Mouse (Mus musculus) midbrain, embryonic 11.5 days (tissue): ENCODE measurements around the gene Serpinb6b. TPM values are rescaled to one million over a fixed set of nuclear protein-coding genes. Genes with fewer than 3 reads are reported as not detected.

Experiments used
- ATAC-seq: fragments of 200-750 bp; cut with Nextera tagmentation; 2 replicates; pipeline ENCODE4 v1.8.0; 2017; ENCODE audit warnings: moderate TSS enrichment, moderate library complexity; ENCODE audit not compliant: low FRiP score
- DNase-seq: peaks from one replicate; pipeline ENCODE4 v3.0.0; 2015; ENCODE audit warnings: low spot score; ENCODE audit errors: missing footprints
- H3K27ac ChIP-seq: fragments of 300-500 bp; sonication (generic); 2 replicates; pipeline ENCODE4 v1.5.1; 2014; ENCODE audit warnings: low read depth, low read length
- H3K27me3 ChIP-seq: fragments of 300-500 bp; sonication (generic); 2 replicates; pipeline ENCODE4 v1.6.1; 2014; ENCODE audit warnings: mild to moderate bottlenecking, low read length, moderate library complexity, mixed read lengths; ENCODE audit not compliant: control insufficient read depth, insufficient read depth
- H3K36me3 ChIP-seq: fragments of 300-500 bp; sonication (generic); 2 replicates; pipeline ENCODE4 v1.6.1; 2014; ENCODE audit warnings: mild to moderate bottlenecking, low read length, moderate library complexity, mixed read lengths; ENCODE audit not compliant: control insufficient read depth, insufficient read depth
- H3K4me1 ChIP-seq: fragments of 300-500 bp; sonication (generic); 2 replicates; pipeline ENCODE4 v1.6.1; 2014; ENCODE audit warnings: low read length; ENCODE audit not compliant: control insufficient read depth, insufficient read depth
- H3K4me2 ChIP-seq: fragments of 300-500 bp; sonication (generic); 2 replicates; pipeline ENCODE4 v1.6.1; 2014; ENCODE audit warnings: mild to moderate bottlenecking, moderate library complexity
- H3K4me3 ChIP-seq: fragments of 300-500 bp; sonication (generic); 2 replicates; pipeline ENCODE4 v1.5.1; 2014; ENCODE audit warnings: low read depth, low read length
- H3K9ac ChIP-seq: fragments of 300-500 bp; sonication (generic); 2 replicates; pipeline ENCODE4 v1.6.1; 2014; ENCODE audit warnings: low read length
- H3K9me3 ChIP-seq: fragments of 300-500 bp; sonication (generic); 2 replicates; pipeline ENCODE4 v1.6.1; 2016; ENCODE audit warnings: low read length; ENCODE audit not compliant: control insufficient read depth
- WGBS: fragments of 180-500 bp; shearing (Covaris S2); extraction: QIAGEN DNeasy Blood & Tissue Kit; methylation state at CpG from one replicate; pipeline ENCODE4 v1.1.7; 2014; 5-methylcytosine and 5-hydroxymethylcytosine counted together
- polyA plus RNA-seq: library from polyadenylated mRNA; unstranded; fragments of >200 nt; fragmentation: Nextera tagmentation; extraction: Ambion mirVana; gene quantifications from 2 replicates; pipeline ENCODE4 v1.2.1, GENCODE M21; 2014

Gene Serpinb6b
- polyA plus RNA-seq, 1 experiment from 2014 or later: 0.83 TPM

DNA sequence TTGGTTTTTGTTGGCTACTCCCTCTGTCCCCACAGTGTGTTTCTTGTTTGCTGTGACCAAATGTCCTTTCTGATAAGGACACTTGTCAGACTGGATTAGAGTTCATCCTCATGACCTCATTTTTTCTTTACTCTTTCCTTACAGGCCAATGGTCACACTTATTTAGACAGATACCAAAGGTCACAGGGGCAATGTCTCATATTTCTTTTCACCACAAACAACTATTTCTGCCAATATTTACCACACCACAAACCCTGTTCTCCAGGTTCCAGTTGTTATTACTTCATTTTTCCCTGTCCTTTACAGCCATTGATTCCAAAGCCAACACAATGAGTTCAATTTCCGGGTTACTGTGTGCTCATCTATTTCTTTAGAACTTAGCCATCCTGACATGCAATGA is 4.6 kb downstream of the Serpinb6b start:
- no peak overlapping the region for H3K9ac ChIP-seq
- H3K27ac ChIP-seq: no peak overlapping the region
- no peak overlapping the region for H3K4me3 ChIP-seq
- no peaks in the 10 kb centered on the region for H3K36me3 ChIP-seq
- H3K27me3 ChIP-seq: no peaks in the 10 kb centered on the region
- no peaks in the 10 kb centered on the region for H3K4me1 ChIP-seq
- 92% methylated on average over 1 of the region's 1 CpGs for WGBS
- H3K9me3 ChIP-seq: no peaks in the 10 kb centered on the region
- no peak for DNase-seq
- H3K4me2 ChIP-seq: no peak overlapping the region
- no peak for ATAC-seq

DNA sequence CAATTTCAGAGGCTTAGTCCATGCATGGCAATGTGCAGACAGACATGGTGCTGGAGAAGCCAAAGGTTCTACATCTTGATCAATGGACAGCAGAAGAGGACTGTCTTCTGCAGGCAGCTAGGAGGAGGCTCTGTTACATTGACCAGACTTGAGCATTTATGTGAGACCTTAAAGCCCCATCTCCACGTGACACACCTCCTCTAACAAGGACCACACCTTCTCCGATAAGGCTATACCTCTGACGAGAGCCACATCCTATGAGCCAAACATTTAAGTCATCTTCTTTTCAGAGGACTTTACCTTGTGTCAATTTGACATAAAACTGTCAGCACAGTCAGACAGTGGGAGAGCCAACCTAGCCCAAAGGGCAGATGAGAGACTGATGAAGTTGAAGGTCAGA is 5.8 kb downstream of the Serpinb6b start:
- ATAC-seq (no peak), DNase-seq (peak; percentile 64)
- Histone ChIP-seq H3K9ac (no peak overlapping the region), H3K27ac (no peak overlapping the region), H3K4me2 (no peak overlapping the region), H3K9me3 (no peaks in the 10 kb centered on the region), H3K36me3 (no peaks in the 10 kb centered on the region), H3K4me1 (no peaks in the 10 kb centered on the region), H3K27me3 (no peaks in the 10 kb centered on the region), H3K4me3 (no peak overlapping the region)
- 90% methylated on average over 3 of the region's 3 CpGs for WGBS

DNA sequence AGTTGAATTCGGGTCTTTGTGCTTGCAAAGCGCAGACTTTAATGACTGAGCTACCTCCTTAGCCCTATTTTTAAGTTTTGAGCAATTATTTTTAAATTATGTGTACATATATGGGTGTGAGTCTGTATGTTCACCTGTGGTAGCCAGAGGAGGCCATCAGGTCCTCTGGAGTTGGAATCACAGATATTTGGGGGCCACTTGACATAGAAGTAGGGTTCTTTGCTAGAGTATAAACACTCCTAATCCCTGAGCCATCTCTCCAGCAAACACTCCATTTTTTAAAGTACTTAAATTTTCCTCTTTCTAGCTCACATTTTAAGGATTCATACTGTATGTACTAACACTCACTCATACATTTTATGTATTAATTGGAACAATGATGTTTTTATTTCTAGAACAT is 9.3 kb downstream of the Serpinb6b start:
- Histone ChIP-seq H3K9me3 (no peaks in the 10 kb centered on the region), H3K4me3 (no peak overlapping the region), H3K4me2 (no peak overlapping the region), H3K27me3 (no peaks in the 10 kb centered on the region), H3K4me1 (no peaks in the 10 kb centered on the region), H3K9ac (no peak overlapping the region), H3K36me3 (no peaks in the 10 kb centered on the region), H3K27ac (no peak overlapping the region)
- DNase-seq: no peak
- 83% methylated on average over 2 of the region's 2 CpGs for WGBS
- no peak for ATAC-seq

DNA sequence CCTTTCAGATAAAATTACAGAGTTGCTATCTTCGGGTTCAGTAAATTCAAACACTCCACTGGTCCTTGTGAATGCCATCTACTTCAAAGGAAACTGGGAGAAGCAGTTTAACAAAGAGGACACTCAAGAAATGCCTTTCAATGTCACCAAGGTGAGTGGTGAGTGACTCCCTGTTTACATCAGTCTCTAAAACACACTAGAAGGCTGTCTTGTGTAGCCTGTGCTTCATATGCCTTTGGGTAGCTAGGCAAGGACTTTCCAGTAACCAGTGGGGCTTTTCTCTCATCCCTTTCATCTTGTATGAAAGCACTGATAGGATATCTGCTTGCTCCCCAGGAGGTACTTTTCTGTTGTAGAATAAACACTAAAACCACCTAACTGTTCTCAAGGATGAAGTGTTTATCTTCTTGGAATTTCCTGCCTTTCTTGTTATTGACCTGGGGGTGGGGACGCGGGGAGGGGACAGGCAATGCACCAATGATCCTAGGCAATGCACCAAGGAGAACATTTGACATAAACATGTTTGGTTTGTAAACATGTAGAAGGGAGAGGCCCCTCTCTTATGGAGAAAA is 10.0 kb downstream of the Serpinb6b start:
- DNase-seq (no peak), ATAC-seq (no peak)
- Histone ChIP-seq H3K4me3 (no peak overlapping the region), H3K4me1 (no peaks in the 10 kb centered on the region), H3K9ac (no peak overlapping the region), H3K4me2 (no peak overlapping the region), H3K27me3 (no peaks in the 10 kb centered on the region), H3K27ac (no peak overlapping the region), H3K9me3 (no peaks in the 10 kb centered on the region), H3K36me3 (no peaks in the 10 kb centered on the region)
- WGBS: 79% methylated on average over 3 of the region's 3 CpGs

DNA sequence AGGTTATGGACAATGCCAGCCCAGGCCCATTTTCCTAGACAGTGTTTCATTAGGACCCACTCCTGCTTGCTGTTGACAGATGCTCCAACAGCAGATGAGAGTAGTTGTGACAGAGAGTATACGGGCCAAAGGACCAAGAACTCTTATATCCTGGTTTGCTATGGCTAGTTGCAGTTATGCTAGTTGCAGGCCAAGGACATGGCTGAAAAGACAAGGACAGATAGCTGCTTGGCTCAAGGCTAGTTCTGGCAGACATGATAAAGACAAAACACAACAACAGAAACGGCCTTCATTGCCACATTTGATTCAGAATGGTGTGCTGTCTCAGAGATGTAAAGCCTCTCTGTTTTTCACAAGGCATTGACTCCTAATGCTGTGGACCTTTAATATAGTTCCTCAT is 10.7 kb downstream of the Serpinb6b start:
- Histone ChIP-seq H3K36me3 (no peaks in the 10 kb centered on the region), H3K9me3 (no peaks in the 10 kb centered on the region), H3K27ac (no peak overlapping the region), H3K4me2 (no peak overlapping the region), H3K4me3 (no peak overlapping the region), H3K27me3 (no peaks in the 10 kb centered on the region), H3K4me1 (no peaks in the 10 kb centered on the region), H3K9ac (no peak overlapping the region)
- 87% methylated on average over 2 of the region's 2 CpGs for WGBS
- ATAC-seq (no peak), DNase-seq (no peak)

DNA sequence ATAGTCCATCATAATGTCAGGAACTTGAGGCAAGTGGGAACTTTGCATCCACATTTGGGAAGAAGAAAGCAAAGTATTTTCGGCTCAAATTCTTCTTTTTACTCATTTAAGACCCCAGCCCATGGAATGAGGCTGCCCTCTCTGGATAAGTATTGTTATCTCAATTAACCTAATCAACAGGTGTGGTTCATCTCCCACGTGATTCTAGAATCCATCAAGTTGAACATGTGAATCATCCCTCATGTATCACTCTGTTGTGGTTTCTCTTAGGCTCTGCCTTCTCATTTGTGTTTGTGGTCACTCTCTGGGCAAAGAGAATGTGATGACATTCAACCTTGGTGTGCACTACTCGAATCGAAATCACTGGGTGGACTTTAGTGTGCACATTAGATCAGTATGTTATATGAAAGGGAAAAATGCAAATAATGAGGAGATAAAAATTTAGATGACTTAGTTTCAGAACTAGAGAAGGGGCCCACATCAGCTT is 17.6 kb downstream of the Serpinb6b start:
- no peaks in the 10 kb centered on the region for H3K27me3 ChIP-seq
- H3K4me2 ChIP-seq: no peak overlapping the region
- WGBS: 83% methylated on average over 4 of the region's 4 CpGs
- DNase-seq (no peak), ATAC-seq (no peak)
- no peaks in the 10 kb centered on the region for H3K9me3 ChIP-seq
- no peak overlapping the region for H3K4me3 ChIP-seq
- H3K4me1 ChIP-seq: no peaks in the 10 kb centered on the region
- no peak overlapping the region for H3K9ac ChIP-seq
- no peak overlapping the region for H3K27ac ChIP-seq
- no peaks in the 10 kb centered on the region for H3K36me3 ChIP-seq

DNA sequence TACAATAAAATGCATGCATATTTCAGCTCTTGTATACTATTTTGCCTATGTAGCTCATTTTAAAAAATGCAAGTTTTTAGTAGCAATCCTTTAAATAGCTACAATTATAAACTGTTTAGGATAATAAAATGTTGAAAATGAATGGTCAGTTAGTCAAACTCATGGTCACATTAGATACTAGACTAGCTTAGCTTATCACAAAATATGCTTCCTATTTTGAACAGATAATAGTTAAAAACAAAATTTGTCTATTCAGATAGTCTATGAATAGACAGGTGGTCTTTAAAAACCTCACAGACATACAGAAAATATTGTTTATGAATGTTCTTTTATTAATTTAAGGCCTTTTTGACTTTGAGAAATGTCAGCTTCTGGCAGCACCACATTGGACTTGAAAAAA is 21.2 kb downstream of the Serpinb6b start:
- H3K27me3 ChIP-seq: no peaks in the 10 kb centered on the region
- H3K4me1 ChIP-seq: no peaks in the 10 kb centered on the region
- no peak overlapping the region for H3K9ac ChIP-seq
- no peak for DNase-seq
- H3K9me3 ChIP-seq: no peaks in the 10 kb centered on the region
- H3K27ac ChIP-seq: no peak overlapping the region
- no peak overlapping the region for H3K4me2 ChIP-seq
- H3K36me3 ChIP-seq: no peaks in the 10 kb centered on the region
- no peak for ATAC-seq
- no peak overlapping the region for H3K4me3 ChIP-seq

DNA sequence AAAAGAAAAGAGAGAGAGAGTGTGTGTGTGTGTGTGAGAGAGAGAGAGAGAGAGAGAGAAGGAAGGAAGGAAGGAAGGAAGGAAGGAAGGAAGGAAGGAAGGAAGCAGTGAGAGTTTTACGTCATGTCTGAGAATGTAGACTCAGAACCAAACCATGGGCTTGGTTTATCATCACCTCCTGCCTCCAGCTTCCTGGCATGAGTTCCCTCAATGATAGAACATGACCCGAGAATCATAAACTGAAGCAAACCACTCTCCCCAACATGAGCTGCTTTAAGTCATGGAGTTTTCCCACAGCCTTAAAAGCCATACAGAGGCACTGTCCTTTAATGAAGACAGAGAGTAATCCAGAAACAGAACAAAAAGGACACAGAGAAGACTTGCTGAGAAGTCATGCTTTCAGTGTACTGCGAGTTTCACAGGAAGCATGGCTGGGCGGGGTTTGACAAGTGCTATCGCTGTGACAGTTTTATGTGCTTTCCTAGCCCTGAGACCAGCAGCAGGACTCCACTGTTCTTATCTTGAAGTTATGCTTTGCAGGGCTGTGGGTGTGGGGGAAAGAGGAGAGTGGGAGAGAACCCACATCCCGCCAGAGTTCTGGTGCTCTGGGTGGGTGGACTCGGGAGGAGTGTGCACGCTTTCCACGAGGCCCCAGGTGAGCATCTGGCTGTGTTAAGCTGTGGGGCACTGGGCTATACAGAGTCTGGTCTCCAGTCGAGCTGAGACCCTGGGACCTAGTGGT is 28.3 kb downstream of the Serpinb6b start:
- no peaks in the 10 kb centered on the region for H3K27me3 ChIP-seq
- no peak for DNase-seq
- H3K4me3 ChIP-seq: no peak overlapping the region
- H3K4me2 ChIP-seq: no peak overlapping the region
- H3K9ac ChIP-seq: no peak overlapping the region
- no peak for ATAC-seq
- no peaks in the 10 kb centered on the region for H3K9me3 ChIP-seq
- no peaks in the 10 kb centered on the region for H3K4me1 ChIP-seq
- no peak overlapping the region for H3K27ac ChIP-seq
- H3K36me3 ChIP-seq: no peaks in the 10 kb centered on the region
- WGBS: 79% methylated on average over 10 of the region's 10 CpGs

DNA sequence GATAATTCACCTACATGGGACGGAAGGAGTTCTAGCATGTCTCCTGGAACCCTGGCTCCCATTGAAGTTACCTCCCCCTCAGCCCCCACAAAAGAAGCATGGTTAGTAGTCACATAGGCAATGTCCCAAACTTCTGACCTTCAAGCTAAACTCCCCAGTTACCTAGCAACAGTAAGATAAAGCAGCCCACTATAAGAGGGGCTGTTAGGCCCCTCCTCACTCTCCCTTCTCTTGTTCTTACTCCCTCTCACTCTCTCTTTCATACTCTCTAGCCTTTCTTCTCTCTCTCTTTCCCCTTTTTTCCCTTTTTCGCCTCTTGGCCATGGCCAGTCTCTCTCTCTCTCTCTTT is 28.9 kb downstream of the Serpinb6b start:
- Histone ChIP-seq H3K4me2 (no peak overlapping the region), H3K4me3 (no peak overlapping the region), H3K9me3 (no peaks in the 10 kb centered on the region), H3K27ac (no peak overlapping the region), H3K36me3 (no peaks in the 10 kb centered on the region), H3K27me3 (no peaks in the 10 kb centered on the region), H3K9ac (no peak overlapping the region), H3K4me1 (no peaks in the 10 kb centered on the region)
- DNase-seq (no peak), ATAC-seq (no peak)
- WGBS: 61% methylated on average over 2 of the region's 2 CpGs
